Mouse (Mus musculus): ENCODE measurements around the gene Lyplal1.

Gene Lyplal1

GRCm38 (mm10) chr1:186116701-186117488 is at the start of gene Lyplal1:
Lyplal1 (minus strand) TSS chr1:186117310.
- peak; percentile 96 for DNase-seq (ENCODE audit: low spot score)

GRCm38 (mm10) chr1:186163616-186164015 is 46.5 kb upstream of the Lyplal1 start:
- no peak for DNase-seq (ENCODE audit: low spot score)

- no peak for DNase-seq (ENCODE audit: low spot score)
Observed at GRCm38 (mm10) chr1:186163206-186163605, 46.1 kb upstream of the Lyplal1 start.

- DNase-seq (ENCODE audit: low spot score): no peak
Observed at GRCm38 (mm10) chr1:186150376-186150775, 33.3 kb upstream of the Lyplal1 start.

- DNase-seq (ENCODE audit: low spot score): no peak
Observed at GRCm38 (mm10) chr1:186145444-186145843, 28.3 kb upstream of the Lyplal1 start.

- DNase-seq (ENCODE audit: low spot score): no peak
Observed at GRCm38 (mm10) chr1:186140191-186140590, 23.1 kb upstream of the Lyplal1 start.

- DNase-seq (ENCODE audit: low spot score): no peak
Observed at GRCm38 (mm10) chr1:186137873-186138272, 20.8 kb upstream of the Lyplal1 start.

- DNase-seq (ENCODE audit: low spot score): no peak
Observed at GRCm38 (mm10) chr1:186136636-186137380, 19.7 kb upstream of the Lyplal1 start.

- no peak for DNase-seq (ENCODE audit: low spot score)
Observed at GRCm38 (mm10) chr1:186131465-186131864, 14.4 kb upstream of the Lyplal1 start.

GRCm38 (mm10) chr1:186128940-186129339 is 11.8 kb upstream of the Lyplal1 start:
- DNase-seq (ENCODE audit: low spot score): no peak

- no peak for DNase-seq (ENCODE audit: low spot score)
Observed at GRCm38 (mm10) chr1:186126313-186126862, 9.3 kb upstream of the Lyplal1 start.

- DNase-seq (ENCODE audit: low spot score): no peak
Observed at GRCm38 (mm10) chr1:186123690-186124089, 6.6 kb upstream of the Lyplal1 start.

GRCm38 (mm10) chr1:186119856-186120255 is 2.7 kb upstream of the Lyplal1 start:
- no peak for DNase-seq (ENCODE audit: low spot score)

- DNase-seq (ENCODE audit: low spot score): no peak
Observed at GRCm38 (mm10) chr1:186116086-186116600, 967 bp downstream of the Lyplal1 start.

- DNase-seq (ENCODE audit: low spot score): no peak
Observed at GRCm38 (mm10) chr1:186102313-186102712, 14.8 kb downstream of the Lyplal1 start.

GRCm38 (mm10) chr1:186066266-186066897 is 50.7 kb downstream of the Lyplal1 start:
- no peak for DNase-seq (ENCODE audit: low spot score)

- DNase-seq (ENCODE audit: low spot score): no peak
Observed at GRCm38 (mm10) chr1:186060041-186060440, 57.1 kb downstream of the Lyplal1 start.

GRCm38 (mm10) chr1:186054227-186054626 is 62.9 kb downstream of the Lyplal1 start:
- DNase-seq (ENCODE audit: low spot score): no peak

GRCm38 (mm10) chr1:186053280-186054043 is 63.6 kb downstream of the Lyplal1 start:
- DNase-seq (ENCODE audit: low spot score): no peak

GRCm38 (mm10) chr1:186043709-186044452 is 73.2 kb downstream of the Lyplal1 start:
- DNase-seq (ENCODE audit: low spot score): no peak

- DNase-seq (ENCODE audit: low spot score): no peak
Observed at GRCm38 (mm10) chr1:186041841-186042240, 75.3 kb downstream of the Lyplal1 start.
